Mouse (Mus musculus) forebrain, embryonic 16.5 days (tissue): ENCODE measurements around the gene Bsdc1. TPM values are rescaled to one million over a fixed set of nuclear protein-coding genes. Genes with fewer than 3 reads are reported as not detected.
"Not testable (repeated sequence)": the region's sequence is repeated elsewhere in the genome, so short reads cannot be mapped to it uniquely, and the experiment has no call there.

Experiments used
- ATAC-seq: fragments of 200-750 bp; cut with Nextera tagmentation; 2 replicates; pipeline ENCODE4 v1.8.0; 2017; ENCODE audit warnings: mild to moderate bottlenecking, moderate library complexity
- H3K27ac ChIP-seq: fragments of 300-500 bp; sonication (generic); 2 replicates; pipeline ENCODE4 v1.5.1; 2014; ENCODE audit warnings: low read length, control low read depth
- H3K27me3 ChIP-seq: fragments of 300-500 bp; sonication (generic); replicated peaks from 2 replicates; pipeline ENCODE4 v1.6.1; 2014; ENCODE audit warnings: low read length; ENCODE audit not compliant: control insufficient read depth, insufficient read depth
- H3K36me3 ChIP-seq: fragments of 300-500 bp; sonication (generic); 2 replicates; pipeline ENCODE4 v1.6.1; 2014; ENCODE audit not compliant: control insufficient read depth, insufficient read depth
- H3K4me1 ChIP-seq: fragments of 300-500 bp; sonication (generic); replicated peaks from 2 replicates; pipeline ENCODE4 v1.6.1; 2014; ENCODE audit warnings: low read length; ENCODE audit not compliant: control insufficient read depth, insufficient read depth
- H3K4me2 ChIP-seq: fragments of 300-500 bp; sonication (generic); 2 replicates; pipeline ENCODE4 v1.6.1; 2014; ENCODE audit warnings: mild to moderate bottlenecking, low read length, control low read depth
- H3K4me3 ChIP-seq: fragments of 300-500 bp; sonication (generic); replicated peaks from 2 replicates; pipeline ENCODE4 v1.5.1; 2014; ENCODE audit warnings: mild to moderate bottlenecking, low read length, control low read depth
- H3K9ac ChIP-seq: fragments of 300-500 bp; sonication (generic); replicated peaks from 2 replicates; pipeline ENCODE4 v1.6.1; 2014; ENCODE audit warnings: low read depth, low read length, control low read depth
- H3K9me3 ChIP-seq: fragments of 300-500 bp; sonication (generic); 2 replicates; pipeline ENCODE4 v1.6.1; 2016; ENCODE audit warnings: low read length; ENCODE audit not compliant: control insufficient read depth
- WGBS: fragments of 180-500 bp; shearing (Covaris S2); extraction: QIAGEN DNeasy Blood & Tissue Kit; methylation state at CpG from one replicate; pipeline ENCODE4 v1.1.7; 2014; 5-methylcytosine and 5-hydroxymethylcytosine counted together
- polyA plus RNA-seq: library from polyadenylated mRNA; unstranded; fragments of >200 nt; fragmentation: Nextera tagmentation; extraction: Ambion mirVana; gene quantifications from 2 replicates; pipeline ENCODE4 v1.2.1, GENCODE M21; 2015

Gene Bsdc1
- polyA plus RNA-seq, 1 experiment from 2014 or later = 43.7 TPM

DNA sequence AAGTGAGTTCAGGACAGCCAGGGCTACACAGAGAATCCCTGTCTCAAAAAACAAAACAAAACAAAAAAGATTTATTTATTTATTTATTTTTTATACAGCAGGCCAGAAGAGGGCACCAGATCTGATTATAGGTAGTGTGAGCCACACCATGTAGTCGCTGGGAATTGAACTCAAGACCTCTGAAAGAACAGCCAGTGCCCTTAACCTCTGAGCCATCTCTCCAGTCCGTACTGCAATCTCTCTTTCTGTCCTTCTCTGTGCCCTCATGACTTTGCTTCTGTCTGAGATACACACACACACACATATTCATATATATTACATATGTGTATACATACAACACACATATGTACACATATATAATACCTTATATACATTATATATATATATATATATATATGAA is 10.5 kb upstream of the Bsdc1 start:
- Histone ChIP-seq H3K9ac (no peak overlapping the region), H3K4me3 (no peak overlapping the region), H3K9me3 (no peaks in the 10 kb centered on the region), H3K36me3 (no peaks in the 10 kb centered on the region), H3K4me2 (no peak overlapping the region), H3K27ac (no peak overlapping the region), H3K4me1 (no peaks in the 10 kb centered on the region), H3K27me3 (no peaks in the 10 kb centered on the region)
- WGBS = 71% methylated on average over 2 of the region's 2 CpGs
- ATAC-seq = no peak

DNA sequence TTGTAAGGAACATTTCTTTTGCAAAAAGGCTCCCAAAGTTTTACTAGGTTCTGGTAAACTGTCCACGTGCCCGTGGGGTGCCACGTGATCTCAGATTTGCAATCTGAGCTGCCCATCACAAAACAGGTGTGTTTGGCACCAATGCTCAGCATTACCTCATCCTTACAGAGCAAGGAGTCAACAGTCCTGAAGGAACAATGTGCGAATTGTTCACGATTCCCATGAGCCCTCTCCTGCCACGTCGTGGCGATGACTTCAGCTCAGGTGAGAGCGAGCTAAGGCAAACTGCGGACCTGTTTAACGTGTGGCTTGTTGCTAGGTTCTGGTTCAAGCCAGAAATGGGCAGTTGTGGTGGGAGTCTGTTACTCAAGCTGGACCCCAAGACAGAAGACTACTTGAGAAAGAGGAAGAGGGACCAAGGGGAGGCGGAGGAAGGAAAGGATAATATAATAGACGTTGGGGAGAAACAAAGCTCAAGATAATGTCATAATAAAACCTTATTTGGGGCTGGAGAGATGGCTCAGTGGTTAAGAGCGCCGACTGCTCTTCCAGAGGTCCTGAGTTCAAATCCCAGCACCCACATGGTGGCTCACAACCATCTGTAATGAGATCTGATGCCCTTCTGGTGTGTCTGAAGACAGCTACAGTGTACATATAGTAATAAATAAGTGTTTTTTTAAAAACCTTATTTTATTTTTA is 9.8 kb upstream of the Bsdc1 start:
- H3K27ac ChIP-seq = no peak overlapping the region
- 83% methylated on average over 15 of the region's 15 CpGs for WGBS
- no peaks in the 10 kb centered on the region for H3K4me1 ChIP-seq
- no peak overlapping the region for H3K4me3 ChIP-seq
- H3K27me3 ChIP-seq = no peaks in the 10 kb centered on the region
- no peak overlapping the region for H3K4me2 ChIP-seq
- H3K9ac ChIP-seq = no peak overlapping the region
- no peak for ATAC-seq
- H3K36me3 ChIP-seq = no peaks in the 10 kb centered on the region
- no peaks in the 10 kb centered on the region for H3K9me3 ChIP-seq

DNA sequence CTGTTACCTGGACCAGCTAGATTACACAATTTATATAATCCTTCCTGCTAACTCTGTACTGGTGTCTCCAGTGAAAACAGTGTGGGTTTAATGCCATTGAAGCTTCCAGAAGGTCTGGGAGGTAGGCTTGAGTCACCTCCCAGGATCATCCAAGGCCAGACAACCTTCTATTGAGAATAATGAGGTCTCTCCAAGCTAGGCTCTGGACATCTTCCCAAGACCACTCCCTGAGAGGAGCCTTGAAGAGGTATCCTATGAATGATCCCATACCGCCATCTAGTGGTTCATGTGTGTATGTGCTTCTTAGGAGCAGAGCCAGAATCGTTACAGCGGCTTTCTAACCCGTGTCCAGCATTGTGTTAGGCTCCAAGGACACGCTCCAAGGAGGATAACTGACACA is 6.1 kb upstream of the Bsdc1 start:
- Histone ChIP-seq H3K9ac (no peak overlapping the region), H3K27me3 (no peaks in the 10 kb centered on the region), H3K4me3 (no peak overlapping the region), H3K36me3 (no peaks in the 10 kb centered on the region), H3K4me2 (no peak overlapping the region), H3K9me3 (no peaks in the 10 kb centered on the region), H3K27ac (no peak overlapping the region), H3K4me1 (no peaks in the 10 kb centered on the region)
- peak; percentile 77 for ATAC-seq
- 2% methylated on average over 5 of the region's 5 CpGs for WGBS

DNA sequence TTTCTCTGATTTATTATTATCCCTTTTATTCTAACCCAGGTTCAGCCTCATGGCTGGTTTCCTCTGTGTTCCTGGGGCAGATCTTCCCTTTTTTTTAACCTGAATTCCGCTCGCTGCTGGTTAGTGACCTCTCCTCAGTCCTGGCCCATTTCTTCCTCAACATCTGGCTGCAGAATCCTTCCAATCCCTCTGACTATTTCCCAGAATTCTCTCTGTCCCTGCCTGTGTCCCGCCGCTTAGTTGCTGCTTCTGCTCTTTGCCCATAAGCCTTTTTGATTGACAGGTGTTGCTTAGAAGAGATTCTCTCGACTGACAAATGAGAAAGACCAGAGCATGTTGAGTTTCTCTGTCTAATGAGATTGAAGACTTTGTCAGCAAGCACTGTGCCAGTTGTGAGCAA is 5.3 kb upstream of the Bsdc1 start:
- ATAC-seq = no peak

DNA sequence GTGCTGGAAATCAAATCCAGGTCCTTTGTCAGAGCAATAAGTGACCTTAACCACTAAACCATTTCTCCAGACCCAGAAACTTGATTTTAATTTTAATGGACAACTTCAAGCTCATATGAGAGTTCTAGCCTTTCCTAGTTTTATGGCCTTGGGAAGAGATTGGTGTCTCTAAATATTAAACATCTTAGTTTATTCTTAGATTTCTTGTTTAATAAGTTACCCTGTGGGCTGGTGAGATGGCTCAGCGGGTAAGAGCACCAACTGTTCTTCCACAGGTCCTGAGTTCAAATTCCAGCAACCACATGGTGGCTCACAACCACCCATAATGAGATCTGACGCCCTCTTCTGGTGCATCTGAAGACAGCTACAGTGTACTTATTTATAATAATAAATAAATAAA is 4.1 kb upstream of the Bsdc1 start:
- not testable (repeated sequence) for H3K4me3 ChIP-seq, H3K4me1 ChIP-seq, H3K27ac ChIP-seq, H3K9ac ChIP-seq, ATAC-seq, H3K9me3 ChIP-seq, H3K36me3 ChIP-seq, H3K4me2 ChIP-seq, H3K27me3 ChIP-seq
- 65% methylated on average over 2 of the region's 2 CpGs for whole genome bisulfite sequencing

More for the DNA sequence above, 5.3 kb upstream of the Bsdc1 start:
- Histone ChIP-seq H3K27me3 (no peaks in the 10 kb centered on the region), H3K4me3 (no peak overlapping the region), H3K36me3 (no peaks in the 10 kb centered on the region), H3K4me1 (peaks cover 3% of the 10 kb centered on the region; the same call in 1 of the 2 replicates), H3K9me3 (no peaks in the 10 kb centered on the region), H3K27ac (no peak overlapping the region), H3K4me2 (no peak overlapping the region), H3K9ac (no peak overlapping the region)
- 54% methylated on average over 5 of the region's 5 CpGs for WGBS

DNA sequence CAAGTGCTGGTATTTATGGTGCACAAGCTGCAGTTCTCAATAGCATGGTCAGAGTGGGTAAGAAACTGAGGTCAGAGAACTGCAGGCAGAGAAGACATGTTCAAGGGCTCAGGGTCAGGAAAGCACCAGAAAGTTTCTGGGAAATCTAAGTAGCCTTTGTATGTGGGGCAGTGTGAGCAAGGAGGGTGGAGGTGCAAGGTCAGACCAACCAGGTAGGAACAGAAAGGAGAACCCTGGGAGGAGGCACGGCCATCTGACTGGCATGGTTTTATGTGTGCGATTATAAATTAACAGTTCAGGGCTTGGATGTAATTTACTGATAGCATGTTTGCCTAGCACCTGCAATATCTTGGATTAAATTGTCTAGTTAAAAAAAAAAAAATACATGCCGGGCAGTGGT is 1.7 kb upstream of the Bsdc1 start:
- H3K9ac ChIP-seq = no peak overlapping the region
- no peak overlapping the region for H3K4me3 ChIP-seq
- no peaks in the 10 kb centered on the region for H3K36me3 ChIP-seq
- no peak overlapping the region for H3K4me2 ChIP-seq
- no peaks in the 10 kb centered on the region for H3K9me3 ChIP-seq
- 93% methylated on average over 3 of the region's 3 CpGs for WGBS
- no peak for ATAC-seq
- no peaks in the 10 kb centered on the region for H3K27me3 ChIP-seq
- H3K27ac ChIP-seq = no peak overlapping the region
- H3K4me1 ChIP-seq = peaks cover 14% of the 10 kb centered on the region

DNA sequence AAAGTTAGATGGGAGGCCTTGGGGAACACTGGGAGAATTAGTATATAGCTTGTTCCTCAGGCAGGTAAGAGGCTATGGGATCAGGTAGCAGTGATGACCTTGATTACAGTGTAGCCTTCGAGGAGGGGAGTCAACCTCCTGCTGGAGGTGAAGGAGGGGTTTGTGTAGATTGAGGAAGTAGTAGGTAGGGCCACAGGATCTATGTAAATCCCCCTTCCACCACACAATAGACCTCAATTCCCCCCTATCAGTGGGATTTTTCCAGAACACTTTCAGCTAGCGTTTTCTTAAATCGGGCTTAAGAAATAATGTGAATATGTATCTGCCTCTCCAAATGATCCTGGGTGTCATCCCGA is 576 bp upstream of the Bsdc1 start:
- H3K9me3 ChIP-seq = no peaks in the 10 kb centered on the region
- peak; percentile 11 for ATAC-seq

DNA sequence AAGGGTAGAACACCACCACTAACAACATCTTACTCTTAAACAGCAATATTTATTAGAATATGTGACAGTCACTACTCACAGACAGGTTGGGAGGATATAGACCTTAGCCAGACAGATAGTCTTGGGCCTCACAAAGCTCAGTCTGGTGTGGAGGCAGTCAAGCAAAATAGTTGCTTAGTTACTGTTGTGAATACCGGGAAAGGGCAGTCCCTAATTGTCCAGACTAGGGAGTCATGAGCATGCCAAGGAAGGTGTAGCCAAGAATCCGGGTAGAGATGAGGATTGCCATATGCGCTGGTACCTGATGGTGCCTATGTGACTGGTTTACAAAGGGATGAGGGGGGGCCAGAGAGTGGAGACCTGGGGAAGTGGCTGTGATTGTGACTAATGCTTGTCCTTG is 737 bp downstream of the Bsdc1 start:
- H3K4me2 ChIP-seq = peak overlapping the region; percentile 89
- peaks cover 14% of the 10 kb centered on the region for H3K4me1 ChIP-seq
- ATAC-seq = no peak
- no peaks in the 10 kb centered on the region for H3K27me3 ChIP-seq
- WGBS = 44% methylated on average over 3 of the region's 3 CpGs
- H3K36me3 ChIP-seq = peaks cover 15% of the 10 kb centered on the region
- no peaks in the 10 kb centered on the region for H3K9me3 ChIP-seq
- peak overlapping the region; percentile 51 for H3K27ac ChIP-seq
- peak overlapping the region; percentile 84 for H3K4me3 ChIP-seq
- peak overlapping the region; percentile 83 for H3K9ac ChIP-seq

More for the DNA sequence above, 576 bp upstream of the Bsdc1 start:
- peak overlapping the region; percentile 84 for H3K4me3 ChIP-seq
- H3K27me3 ChIP-seq = no peaks in the 10 kb centered on the region
- peak overlapping the region; percentile 79 for H3K9ac ChIP-seq
- H3K27ac ChIP-seq = peak overlapping the region; percentile 96
- H3K4me2 ChIP-seq = peak overlapping the region; percentile 52
- peaks cover 14% of the 10 kb centered on the region for H3K4me1 ChIP-seq
- peaks cover 8% of the 10 kb centered on the region for H3K36me3 ChIP-seq
- 0% methylated on average over 4 of the region's 4 CpGs for WGBS

DNA sequence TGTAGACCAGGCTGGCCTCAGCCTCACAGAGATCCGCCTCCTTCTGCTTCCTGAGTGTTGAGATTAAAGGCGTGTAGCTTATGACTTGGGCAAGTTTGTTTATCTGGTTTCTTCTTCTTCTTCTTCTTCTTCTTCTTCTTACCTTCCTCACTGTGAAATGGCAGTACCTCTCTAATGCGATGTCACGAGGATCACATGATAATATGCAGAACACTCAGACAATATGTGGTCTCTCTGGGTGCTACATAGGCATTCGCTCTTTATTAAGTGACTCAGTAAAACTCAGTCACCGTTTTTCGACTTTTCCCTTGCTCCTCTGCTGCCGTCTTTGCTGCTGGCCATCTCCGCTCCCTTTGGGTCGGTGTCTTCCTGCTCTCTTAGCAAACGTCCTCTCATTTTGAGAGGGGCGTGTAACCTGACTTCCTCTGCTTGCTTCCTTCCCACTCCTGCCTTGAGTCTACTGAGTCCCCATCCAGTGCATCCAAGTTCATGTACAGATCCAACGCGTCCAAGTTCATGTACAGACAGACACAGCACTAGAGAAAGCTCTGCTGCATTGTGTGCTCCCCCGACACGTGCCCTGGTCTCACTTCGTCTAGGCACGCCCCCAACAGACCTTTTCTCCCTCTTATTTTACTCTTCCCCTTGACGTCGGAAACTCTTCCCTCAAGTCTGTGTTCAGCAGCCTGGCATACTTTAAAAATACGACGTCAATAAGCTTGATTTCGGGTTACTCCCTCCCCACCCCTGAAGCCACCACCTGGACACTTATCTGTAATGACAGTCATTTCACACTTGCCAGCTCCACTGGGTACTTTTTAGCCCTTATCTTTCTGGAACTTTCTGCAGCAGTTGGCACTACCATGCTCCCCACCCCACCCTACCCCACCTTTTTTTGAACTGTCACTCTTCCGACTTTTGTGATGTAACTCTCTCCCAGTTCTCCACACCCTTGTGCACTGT is 2.0 kb downstream of the Bsdc1 start:
- no peak overlapping the region for H3K4me2 ChIP-seq
- no peaks in the 10 kb centered on the region for H3K9me3 ChIP-seq
- no peaks in the 10 kb centered on the region for H3K27me3 ChIP-seq
- ATAC-seq = no peak
- WGBS = 89% methylated on average over 24 of the region's 24 CpGs
- peaks cover 14% of the 10 kb centered on the region for H3K4me1 ChIP-seq
- no peak overlapping the region for H3K4me3 ChIP-seq
- H3K9ac ChIP-seq = no peak overlapping the region
- peaks cover 19% of the 10 kb centered on the region for H3K36me3 ChIP-seq
- H3K27ac ChIP-seq = no peak overlapping the region
